Mouse (Mus musculus): ENCODE measurements around the gene Zfp648.

- TF ChIP-seq CTCF (IDR thresholded peaks at IDR 0.05) (no peak), EP300 (IDR thresholded peaks at IDR 0.05) (peak; percentile 82)
Measured at GRCm38 (mm10) chr1:154232594-154232993, 31.6 kb downstream of the Zfp648 start.
